Mouse (Mus musculus): ENCODE results near the gene Hc.
A peak's percentile ranks its signal among the peaks of the same experiment; 100 is the strongest.

GRCm38 (mm10) chr2:34966243-34966934 lies 94.8 kb downstream of the Hc start:
- TF ChIP-seq CTCF (conservative IDR thresholded peaks at IDR 0.05 in 1 of 2, IDR thresholded peaks at IDR 0.05 in 1 of 2; ENCODE audit: low read depth in 2 of 2, low read length in 2 of 2) = peak in 1 of 2 experiments; percentile 34; a peak in 2 of 4 replicates
- TF ChIP-seq JUN (IDR thresholded peaks at IDR 0.05; ENCODE audit: insufficient read depth, low read depth, low read length) = no peak
- peak; percentile 79 for TF ChIP-seq MAX (IDR thresholded peaks at IDR 0.05; ENCODE audit: low read length)
- TF ChIP-seq POLR2A (IDR thresholded peaks at IDR 0.05; ENCODE audit: low read depth, low read length) = peak; percentile 62
- peak; percentile 65; the same call in 1 of the 2 replicates for TF ChIP-seq KAT2A (IDR thresholded peaks at IDR 0.05; ENCODE audit: insufficient replicate concordance, low read length)
- TF ChIP-seq ZC3H11A (IDR thresholded peaks at IDR 0.05; ENCODE audit: low read depth, low read length) = no peak
- TF ChIP-seq TCF12 (IDR thresholded peaks at IDR 0.05; ENCODE audit: low read depth, low read length) = peak; percentile 73; the same call in 1 of the 2 replicates
- peak; percentile 91 for TF ChIP-seq TBP (conservative IDR thresholded peaks at IDR 0.05; ENCODE audit: low read depth, low read length)
- TF ChIP-seq JUND (conservative IDR thresholded peaks at IDR 0.05; ENCODE audit: low read depth, low read length) = no peak
- TF ChIP-seq ZNF384 (IDR thresholded peaks at IDR 0.05; ENCODE audit: low read depth, low read length) = no peak
- TF ChIP-seq EP300 (IDR thresholded peaks at IDR 0.05; ENCODE audit: low read length) = no peak
